Mouse (Mus musculus) layer of hippocampus, postnatal 14 days (tissue): ENCODE measurements around the gene Slit3. TPM values are rescaled to one million over a fixed set of nuclear protein-coding genes. Genes with fewer than 3 reads are reported as not detected.
A peak's percentile ranks its signal among the peaks of the same experiment; 100 is the strongest.

Source experiments
- DNase-seq, 2 experiments: peaks; one replicate each; pipeline ENCODE4 v3.0.0; 2021 to 2022; ENCODE audit warnings: low spot score in 2 of 2, mixed read lengths in 1 of 2
- total RNA-seq, 2 experiments: library from RNA; stranded (reverse); gene quantifications; 2 replicates each; pipeline ENCODE4 v1.2.3; 2021

Gene Slit3
- total RNA-seq, 2 experiments from 2014 or later: 109 to 110 TPM

DNA sequence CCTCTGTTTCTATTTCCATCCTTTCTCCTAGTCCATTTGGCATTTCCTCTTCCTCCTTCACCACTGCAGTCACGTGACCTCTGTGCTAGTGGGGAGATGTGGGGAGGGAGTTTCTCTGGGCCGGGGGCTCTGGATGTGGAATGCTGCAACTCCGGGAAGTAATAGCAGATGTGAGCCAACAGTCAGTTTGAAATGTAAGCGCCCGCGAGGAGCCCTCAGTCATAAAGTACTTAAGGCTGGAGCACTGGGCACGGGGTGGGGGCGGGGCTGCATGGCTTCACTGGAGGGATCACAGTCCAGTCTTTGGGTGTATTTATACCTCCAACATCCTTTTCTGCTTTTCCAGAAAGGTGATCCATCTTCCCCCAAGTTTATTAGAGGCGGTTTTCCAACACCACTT is 326.9 kb downstream of the Slit3 start:
- no peak for DNase-seq

- DNase-seq: no peak
Observed at GRCm38 (mm10) chr11:35449199-35449598, 328.2 kb downstream of the Slit3 start.

- peak; percentile 71 to 79 for DNase-seq
Observed at GRCm38 (mm10) chr11:35451636-35452035, 330.6 kb downstream of the Slit3 start.

- DNase-seq: peak; percentile 50 to 74
Observed at GRCm38 (mm10) chr11:35452413-35452812, 331.4 kb downstream of the Slit3 start.

- DNase-seq: no peak
Observed at GRCm38 (mm10) chr11:35454191-35454725, 333.2 kb downstream of the Slit3 start.

GRCm38 (mm10) chr11:35454781-35455180 is 333.8 kb downstream of the Slit3 start:
- DNase-seq: no peak

- no peak for DNase-seq
Observed at GRCm38 (mm10) chr11:35458068-35458467, 337.0 kb downstream of the Slit3 start.

DNA sequence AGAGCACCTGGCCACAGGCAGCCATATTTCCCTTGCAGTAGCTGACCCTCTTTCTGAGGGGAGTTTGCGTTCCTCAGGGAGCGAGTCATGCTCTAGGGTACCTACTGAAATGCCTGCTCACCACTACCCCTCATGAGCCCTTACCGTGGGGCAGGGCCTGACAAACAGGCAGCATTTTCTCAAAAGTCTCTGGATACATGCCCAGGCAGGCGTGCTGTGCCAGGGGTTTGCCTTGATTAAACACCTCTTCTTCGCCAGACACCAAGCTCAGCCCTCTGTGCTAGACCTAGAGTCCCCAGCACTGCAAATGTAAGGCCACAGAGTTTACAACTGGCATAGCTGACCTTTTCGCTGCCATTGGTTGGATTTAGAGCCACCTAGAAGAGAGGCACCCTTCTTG is 345.7 kb downstream of the Slit3 start:
- no peak for DNase-seq

- DNase-seq: no peak
Observed at GRCm38 (mm10) chr11:35468847-35469246, 347.8 kb downstream of the Slit3 start.

GRCm38 (mm10) chr11:35469940-35470339 is 348.9 kb downstream of the Slit3 start:
- no peak for DNase-seq

DNA sequence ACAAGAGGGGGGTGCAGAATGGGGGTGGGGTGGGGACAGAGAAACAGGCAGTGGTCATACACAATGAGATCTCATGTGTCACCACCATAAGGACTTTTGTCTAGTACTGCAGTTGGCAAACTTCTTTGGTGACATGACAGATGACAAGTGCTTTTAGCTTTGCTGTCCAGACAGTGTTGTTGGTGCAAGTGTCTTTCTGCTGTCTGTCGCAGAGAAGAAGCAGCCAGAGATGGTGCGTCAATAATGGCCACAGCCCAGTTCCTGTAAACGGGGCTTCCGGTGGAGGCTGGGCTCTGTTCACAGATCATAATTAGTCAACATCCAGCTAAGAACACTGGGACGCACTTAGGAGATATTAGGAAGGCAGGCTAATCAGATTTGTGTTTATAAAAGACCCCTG is 349.8 kb downstream of the Slit3 start:
- DNase-seq: no peak

GRCm38 (mm10) chr11:35472842-35473616 is 352.0 kb downstream of the Slit3 start:
- DNase-seq: no peak

GRCm38 (mm10) chr11:35473617-35473996 is 352.6 kb downstream of the Slit3 start:
- no peak for DNase-seq

DNA sequence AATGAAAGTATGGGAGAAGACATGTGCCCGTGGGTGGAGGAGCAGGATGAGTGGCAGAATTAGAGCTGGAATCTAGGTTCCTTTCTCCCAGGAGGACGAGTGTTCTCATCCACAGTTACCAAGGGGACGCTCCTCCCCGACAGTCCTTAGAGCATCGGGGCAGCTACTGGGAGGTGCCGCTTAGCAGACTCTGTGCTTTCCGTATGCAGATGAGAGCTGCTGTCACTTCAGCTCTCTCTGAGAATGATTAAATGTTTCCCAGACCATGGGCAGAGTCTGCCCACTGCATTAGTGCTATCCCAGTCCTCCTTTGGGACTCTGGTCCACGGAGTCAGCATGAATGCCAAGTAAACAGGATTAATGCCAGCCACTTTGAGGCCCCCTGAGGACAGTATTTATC is 359.1 kb downstream of the Slit3 start:
- DNase-seq: no peak

GRCm38 (mm10) chr11:35481611-35482363 is 360.8 kb downstream of the Slit3 start:
- no peak for DNase-seq

GRCm38 (mm10) chr11:35487966-35488365 is 366.9 kb downstream of the Slit3 start:
- DNase-seq: no peak

- DNase-seq: no peak
Observed at GRCm38 (mm10) chr11:35491701-35492100, 370.7 kb downstream of the Slit3 start.

- DNase-seq: no peak
Observed at GRCm38 (mm10) chr11:35496874-35497273, 375.9 kb downstream of the Slit3 start.

GRCm38 (mm10) chr11:35497961-35498360 is 376.9 kb downstream of the Slit3 start:
- DNase-seq: no peak

- no peak for DNase-seq
Observed at GRCm38 (mm10) chr11:35502128-35502527, 381.1 kb downstream of the Slit3 start.

DNA sequence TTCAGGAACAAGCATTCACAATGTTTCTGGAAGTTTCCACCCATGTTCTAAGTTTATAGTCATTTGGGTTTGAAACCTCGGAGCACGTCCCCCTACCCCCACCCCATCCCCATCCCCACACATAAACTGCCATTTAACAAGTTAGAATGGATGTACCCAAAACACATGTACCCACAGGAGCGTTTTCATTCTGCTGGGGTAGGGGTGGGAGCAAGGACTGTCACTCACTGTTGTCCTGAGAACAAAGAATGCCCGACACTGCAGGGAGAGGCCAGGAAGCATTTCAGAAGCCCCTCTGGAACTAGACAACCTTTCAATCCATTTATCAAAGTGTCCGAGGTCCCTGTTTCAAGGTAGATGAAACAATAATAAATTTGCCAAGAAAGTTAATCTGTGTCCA is 383.0 kb downstream of the Slit3 start:
- no peak for DNase-seq

GRCm38 (mm10) chr11:35504916-35505315 is 383.9 kb downstream of the Slit3 start:
- DNase-seq: no peak
